Mouse (Mus musculus) heart, embryonic 13.5 days (tissue): ENCODE results near the gene 6430550D23Rik. TPM values are rescaled to one million over a fixed set of nuclear protein-coding genes. Genes with fewer than 3 reads are reported as not detected.
A peak's percentile ranks its signal among the peaks of the same experiment; 100 is the strongest.

Experiments
- ATAC-seq: fragments of 200-750 bp; cut with Nextera tagmentation; 2 replicates; pipeline ENCODE4 v1.8.0; 2017; ENCODE audit warnings: moderate TSS enrichment; ENCODE audit not compliant: insufficient number of reproducible peaks, low FRiP score, low TSS enrichment; ENCODE audit errors: extremely low read depth
- H3K27ac ChIP-seq: fragments of 300-500 bp; sonication (generic); replicated peaks from 2 replicates; pipeline ENCODE4 v1.5.1; 2015; ENCODE audit warnings: moderate library complexity, mild to moderate bottlenecking, inconsistent platforms
- H3K27me3 ChIP-seq: fragments of 300-500 bp; sonication (generic); replicated peaks from 2 replicates; pipeline ENCODE4 v1.6.1; 2015; ENCODE audit warnings: mild to moderate bottlenecking, inconsistent platforms
- H3K36me3 ChIP-seq: fragments of 300-500 bp; sonication (generic); 2 replicates; pipeline ENCODE4 v1.6.1; 2015; ENCODE audit warnings: mild to moderate bottlenecking, inconsistent platforms
- H3K4me1 ChIP-seq: fragments of 300-500 bp; sonication (generic); 2 replicates; pipeline ENCODE4 v1.6.1; 2015; ENCODE audit warnings: inconsistent platforms
- H3K4me2 ChIP-seq: fragments of 300-500 bp; sonication (generic); 2 replicates; pipeline ENCODE4 v1.6.1; 2015; ENCODE audit warnings: inconsistent platforms, mild to moderate bottlenecking, moderate library complexity
- H3K4me3 ChIP-seq: fragments of 300-500 bp; sonication (generic); 2 replicates; pipeline ENCODE4 v1.5.1; 2015; ENCODE audit warnings: moderate library complexity, mild to moderate bottlenecking, inconsistent platforms
- H3K9ac ChIP-seq: fragments of 300-500 bp; sonication (generic); 2 replicates; pipeline ENCODE4 v1.6.1; 2015; ENCODE audit warnings: inconsistent platforms, mild to moderate bottlenecking, moderate library complexity
- H3K9me3 ChIP-seq: fragments of 300-500 bp; sonication (generic); 2 replicates; pipeline ENCODE4 v1.6.1; 2016; ENCODE audit warnings: inconsistent platforms
- WGBS: fragments of 180-500 bp; shearing (Covaris S2); methylation state at CpG from one replicate; pipeline ENCODE4 v1.1.7; 2015; ENCODE audit warnings: mixed read lengths; 5-methylcytosine and 5-hydroxymethylcytosine counted together
- polyA plus RNA-seq: library from polyadenylated mRNA; unstranded; fragments of >200 nt; fragmentation: Nextera tagmentation; extraction: Ambion mirVana; gene quantifications from 2 replicates; pipeline ENCODE4 v1.2.1, GENCODE M21; 2015

6430550D23Rik gene
- polyA plus RNA-seq, 1 experiment from 2014 or later: 1.0 TPM

- Histone ChIP-seq H3K4me3 (no peak overlapping the region), H3K27me3 (peaks cover 17% of the 10 kb centered on the region), H3K36me3 (no peaks in the 10 kb centered on the region), H3K9me3 (no peaks in the 10 kb centered on the region), H3K4me1 (peaks cover 9% of the 10 kb centered on the region), H3K4me2 (no peak overlapping the region), H3K9ac (no peak overlapping the region), H3K27ac (no peak overlapping the region)
- ATAC-seq: no peak
Observed at GRCm38 (mm10) chr2:155952006-155952405, 55.8 kb downstream of the 6430550D23Rik start.

GRCm38 (mm10) chr2:155949362-155949761, 58.4 kb downstream of the 6430550D23Rik start:
- H3K36me3 ChIP-seq: no peaks in the 10 kb centered on the region
- no peak overlapping the region for H3K9ac ChIP-seq
- no peaks in the 10 kb centered on the region for H3K9me3 ChIP-seq
- no peak for ATAC-seq
- peaks cover 29% of the 10 kb centered on the region for H3K27me3 ChIP-seq
- H3K4me1 ChIP-seq: peaks cover 18% of the 10 kb centered on the region
- no peak overlapping the region for H3K4me3 ChIP-seq
- 34% methylated on average over 6 of the region's 6 CpGs for WGBS
- no peak overlapping the region for H3K4me2 ChIP-seq
- no peak overlapping the region for H3K27ac ChIP-seq

GRCm38 (mm10) chr2:155947390-155948002, 60.3 kb downstream of the 6430550D23Rik start:
- no peaks in the 10 kb centered on the region for H3K36me3 ChIP-seq
- H3K9me3 ChIP-seq: no peaks in the 10 kb centered on the region
- H3K27ac ChIP-seq: no peak overlapping the region
- 45% methylated on average over 5 of the region's 5 CpGs for WGBS
- H3K4me2 ChIP-seq: no peak overlapping the region
- no peak overlapping the region for H3K4me3 ChIP-seq
- no peak for ATAC-seq
- H3K4me1 ChIP-seq: peaks cover 28% of the 10 kb centered on the region
- H3K9ac ChIP-seq: no peak overlapping the region
- peaks cover 36% of the 10 kb centered on the region for H3K27me3 ChIP-seq

- no peak overlapping the region for H3K4me3 ChIP-seq
- no peak overlapping the region for H3K9ac ChIP-seq
- H3K9me3 ChIP-seq: no peaks in the 10 kb centered on the region
- WGBS: 32% methylated on average over 4 of the region's 4 CpGs
- peaks cover 28% of the 10 kb centered on the region for H3K4me1 ChIP-seq
- no peaks in the 10 kb centered on the region for H3K36me3 ChIP-seq
- H3K27me3 ChIP-seq: peaks cover 36% of the 10 kb centered on the region
- H3K27ac ChIP-seq: no peak overlapping the region
- no peak for ATAC-seq
- no peak overlapping the region for H3K4me2 ChIP-seq
Observed at GRCm38 (mm10) chr2:155946499-155946898, 61.3 kb downstream of the 6430550D23Rik start.

- ATAC-seq: no peak
Observed at GRCm38 (mm10) chr2:155946069-155946468, 61.7 kb downstream of the 6430550D23Rik start.

DNA sequence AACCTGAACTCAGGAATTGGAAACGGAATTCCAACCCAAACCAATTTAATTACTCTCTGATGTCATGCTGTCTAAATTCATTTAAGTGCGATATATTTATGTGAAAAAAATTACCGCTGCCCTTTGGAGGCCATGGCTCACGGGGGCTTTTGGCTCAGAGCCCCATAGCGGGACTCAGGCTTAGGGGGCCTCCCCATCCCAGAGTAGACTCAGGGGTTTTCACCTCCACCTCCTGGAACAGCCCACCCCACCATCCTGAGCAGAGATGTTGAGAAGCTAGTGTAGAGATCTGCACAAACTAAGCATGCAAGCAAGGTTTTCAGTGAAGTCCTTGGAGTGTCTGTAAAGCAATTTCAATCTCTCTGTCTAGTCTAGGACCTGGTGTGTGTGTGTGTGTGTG, 62.2 kb downstream of the 6430550D23Rik start:
- Histone ChIP-seq H3K27me3 (peaks cover 36% of the 10 kb centered on the region), H3K27ac (no peak overlapping the region), H3K4me3 (no peak overlapping the region), H3K4me2 (no peak overlapping the region), H3K4me1 (peaks cover 28% of the 10 kb centered on the region), H3K36me3 (no peaks in the 10 kb centered on the region), H3K9ac (no peak overlapping the region), H3K9me3 (no peaks in the 10 kb centered on the region)
- WGBS: 78% methylated on average over 5 of the region's 5 CpGs
- ATAC-seq: no peak

More at GRCm38 (mm10) chr2:155946069-155946468, 61.7 kb downstream of the 6430550D23Rik start:
- H3K9me3 ChIP-seq: no peaks in the 10 kb centered on the region
- WGBS: 5% methylated on average over 7 of the region's 7 CpGs
- H3K4me1 ChIP-seq: peaks cover 28% of the 10 kb centered on the region
- H3K36me3 ChIP-seq: no peaks in the 10 kb centered on the region
- H3K27me3 ChIP-seq: peaks cover 36% of the 10 kb centered on the region
- H3K9ac ChIP-seq: no peak overlapping the region
- H3K4me3 ChIP-seq: no peak overlapping the region
- H3K27ac ChIP-seq: no peak overlapping the region
- H3K4me2 ChIP-seq: no peak overlapping the region

DNA sequence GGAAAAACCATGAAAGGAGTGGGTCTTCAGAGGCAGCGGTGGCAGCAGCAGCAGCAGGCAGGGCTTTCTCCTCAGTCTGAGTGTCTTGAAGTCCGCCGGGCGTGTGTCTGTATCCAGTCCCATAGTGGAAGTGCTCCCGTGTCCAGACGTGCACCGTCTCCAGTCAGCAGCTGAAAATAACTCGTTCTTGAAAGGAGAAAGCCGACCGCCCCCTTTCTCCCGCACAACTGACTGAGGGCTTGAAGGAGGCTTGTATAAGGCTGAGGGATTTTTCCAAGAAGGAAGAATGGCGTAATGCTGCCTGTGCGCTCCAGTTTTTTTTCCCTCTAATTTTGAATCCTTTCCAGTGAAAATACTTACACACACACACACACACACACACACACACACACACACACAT, 62.7 kb downstream of the 6430550D23Rik start, which contains the start of gene Gdf5:
Gene Gdf5, minus strand, starts transcription at position 244 of the 400 bp plus-strand sequence.
- WGBS: 38% methylated on average over 13 of the region's 13 CpGs
- peak within 1 kb of the TSS; percentile 20; the same call in 1 of the 2 replicates for H3K9ac ChIP-seq
- H3K9me3 ChIP-seq: no peaks in the 10 kb centered on the region
- no peak within 1 kb of the TSS for H3K27ac ChIP-seq
- peaks cover 28% of the 10 kb centered on the region for H3K4me1 ChIP-seq
- H3K4me3 ChIP-seq: peak within 1 kb of the TSS; percentile 8; the same call in 1 of the 2 replicates
- no peak for ATAC-seq
- no peaks in the 10 kb centered on the region for H3K36me3 ChIP-seq
- H3K4me2 ChIP-seq: peak within 1 kb of the TSS; percentile 54
- H3K27me3 ChIP-seq: peaks cover 34% of the 10 kb centered on the region

DNA sequence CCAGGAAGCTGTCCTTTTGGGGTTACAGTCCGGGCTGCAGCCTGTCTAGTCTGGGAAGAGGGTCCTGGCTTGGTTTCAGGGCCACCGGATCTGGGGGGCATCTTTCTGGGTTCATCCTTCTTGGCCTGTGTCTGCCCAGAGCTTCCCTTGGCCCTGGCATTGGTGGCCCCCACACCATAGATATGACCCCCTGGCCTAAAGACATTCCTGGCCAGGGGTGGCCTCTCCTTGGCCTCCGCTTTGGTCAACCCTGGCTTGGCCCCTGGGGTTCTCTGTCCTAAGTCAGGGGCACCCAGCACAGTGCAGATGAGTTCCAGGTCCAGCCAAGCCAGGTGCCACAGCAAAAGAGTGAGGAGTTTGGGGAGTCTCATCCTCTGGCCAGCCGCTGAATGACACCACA, 63.1 kb downstream of the 6430550D23Rik start:
- Histone ChIP-seq H3K9ac (peak overlapping the region; percentile 20; the same call in 1 of the 2 replicates), H3K4me3 (peak overlapping the region; percentile 8; the same call in 1 of the 2 replicates), H3K4me1 (peaks cover 28% of the 10 kb centered on the region), H3K9me3 (no peaks in the 10 kb centered on the region), H3K27ac (no peak overlapping the region), H3K27me3 (peaks cover 30% of the 10 kb centered on the region), H3K36me3 (no peaks in the 10 kb centered on the region), H3K4me2 (peak overlapping the region; percentile 54)
- no peak for ATAC-seq
- WGBS: 78% methylated on average over 4 of the region's 4 CpGs

GRCm38 (mm10) chr2:155943463-155943862, 64.3 kb downstream of the 6430550D23Rik start:
- Histone ChIP-seq H3K9ac (peak overlapping the region; percentile 34), H3K9me3 (no peaks in the 10 kb centered on the region), H3K4me1 (peaks cover 28% of the 10 kb centered on the region), H3K27me3 (peaks cover 22% of the 10 kb centered on the region), H3K4me3 (peak overlapping the region; percentile 21), H3K4me2 (peak overlapping the region; percentile 54), H3K27ac (no peak overlapping the region), H3K36me3 (no peaks in the 10 kb centered on the region)
- WGBS: 4% methylated on average over 8 of the region's 8 CpGs
- ATAC-seq: no peak

- 77% methylated on average over 40 of the region's 40 CpGs for WGBS
- Histone ChIP-seq H3K4me2 (no peak overlapping the region), H3K36me3 (no peaks in the 10 kb centered on the region), H3K4me1 (peaks cover 21% of the 10 kb centered on the region), H3K27ac (no peak overlapping the region), H3K9ac (no peak overlapping the region), H3K4me3 (no peak overlapping the region), H3K27me3 (peaks cover 19% of the 10 kb centered on the region), H3K9me3 (no peaks in the 10 kb centered on the region)
- ATAC-seq: no peak
Observed at GRCm38 (mm10) chr2:155941697-155942442, 65.9 kb downstream of the 6430550D23Rik start.

DNA sequence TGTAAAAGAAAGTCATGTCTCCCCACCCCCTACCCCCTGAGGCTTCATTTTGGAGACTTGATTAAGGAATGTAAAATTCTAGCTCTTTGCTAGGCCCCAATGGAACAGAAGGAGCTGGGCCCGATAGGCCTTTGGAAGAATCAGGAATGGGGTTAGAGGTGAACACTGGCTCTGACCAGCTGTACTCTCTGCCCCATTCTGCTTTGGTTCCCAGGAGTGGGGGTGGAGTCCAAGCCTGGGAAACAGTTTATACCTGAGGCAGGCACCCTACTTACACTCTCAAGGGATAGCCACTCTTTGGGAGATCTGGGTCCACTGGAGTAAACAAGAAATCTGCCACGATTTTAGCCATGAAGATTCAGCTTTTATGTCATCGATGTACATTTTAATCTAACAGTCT, 67.1 kb downstream of the 6430550D23Rik start, which contains the start of gene Gm15557:
Gene Gm15557, plus strand, starts transcription at position 48 of the 400 bp plus-strand sequence.
- Histone ChIP-seq H3K4me1 (peaks cover 20% of the 10 kb centered on the region), H3K4me3 (no peak within 1 kb of the TSS), H3K27me3 (peaks cover 12% of the 10 kb centered on the region), H3K9ac (no peak within 1 kb of the TSS), H3K27ac (no peak within 1 kb of the TSS), H3K4me2 (no peak within 1 kb of the TSS), H3K9me3 (no peaks in the 10 kb centered on the region), H3K36me3 (no peaks in the 10 kb centered on the region)
- 77% methylated on average over 3 of the region's 3 CpGs for WGBS
- ATAC-seq: no peak
